Mouse (Mus musculus): ENCODE data around the gene Cyp26a1. TPM values are rescaled to one million over a fixed set of nuclear protein-coding genes. Genes with fewer than 3 reads are reported as not detected.

The Cyp26a1 gene
- 1.0 and 1.4 TPM in 2 replicates for polyA plus RNA-seq (2012; rRNA removed)

- no peak for DNase-seq (ENCODE audit: low read depth)
Measured at GRCm38 (mm10) chr19:37697651-37698272, at the start of gene Cyp26a1. Cyp26a1 (plus strand) TSS chr19:37697798.

- DNase-seq (ENCODE audit: low read depth), result no peak
Measured at GRCm38 (mm10) chr19:37647994-37648393, 49.6 kb upstream of the Cyp26a1 start.

- DNase-seq (ENCODE audit: low read depth), result no peak
Measured at GRCm38 (mm10) chr19:37650526-37650925, 47.1 kb upstream of the Cyp26a1 start.

GRCm38 (mm10) chr19:37654012-37654411, 43.6 kb upstream of the Cyp26a1 start:
- no peak for DNase-seq (ENCODE audit: low read depth)

GRCm38 (mm10) chr19:37656441-37656840, 41.2 kb upstream of the Cyp26a1 start:
- DNase-seq (ENCODE audit: low read depth), result no peak

GRCm38 (mm10) chr19:37665256-37665655, 32.3 kb upstream of the Cyp26a1 start:
- DNase-seq (ENCODE audit: low read depth), result no peak

GRCm38 (mm10) chr19:37667855-37668594, 29.6 kb upstream of the Cyp26a1 start:
- DNase-seq (ENCODE audit: low read depth), result no peak

GRCm38 (mm10) chr19:37668657-37669056, 28.9 kb upstream of the Cyp26a1 start:
- DNase-seq (ENCODE audit: low read depth), result no peak

- DNase-seq (ENCODE audit: low read depth), result no peak
Measured at GRCm38 (mm10) chr19:37669486-37669885, 28.1 kb upstream of the Cyp26a1 start.

- DNase-seq (ENCODE audit: low read depth), result no peak
Measured at GRCm38 (mm10) chr19:37673393-37673792, 24.2 kb upstream of the Cyp26a1 start.

GRCm38 (mm10) chr19:37685281-37685680, 12.3 kb upstream of the Cyp26a1 start, which contains the start of gene Cyp26c1:
Cyp26c1 (plus strand) TSS chr19:37685581.
- no peak for DNase-seq (ENCODE audit: low read depth)

- no peak for DNase-seq (ENCODE audit: low read depth)
Measured at GRCm38 (mm10) chr19:37686347-37686746, 11.3 kb upstream of the Cyp26a1 start.

- DNase-seq (ENCODE audit: low read depth), result no peak
Measured at GRCm38 (mm10) chr19:37686941-37687850, 10.4 kb upstream of the Cyp26a1 start.

- DNase-seq (ENCODE audit: low read depth), result no peak
Measured at GRCm38 (mm10) chr19:37689478-37689877, 8.1 kb upstream of the Cyp26a1 start.

- no peak for DNase-seq (ENCODE audit: low read depth)
Measured at GRCm38 (mm10) chr19:37690716-37691115, 6.9 kb upstream of the Cyp26a1 start.

GRCm38 (mm10) chr19:37692879-37693278, 4.7 kb upstream of the Cyp26a1 start:
- DNase-seq (ENCODE audit: low read depth), result no peak

- DNase-seq (ENCODE audit: low read depth), result no peak
Measured at GRCm38 (mm10) chr19:37695146-37695545, 2.5 kb upstream of the Cyp26a1 start.

GRCm38 (mm10) chr19:37695762-37696602, 1.6 kb upstream of the Cyp26a1 start:
- no peak for DNase-seq (ENCODE audit: low read depth)

GRCm38 (mm10) chr19:37696603-37697334, 829 bp upstream of the Cyp26a1 start:
- DNase-seq (ENCODE audit: low read depth), result no peak

- DNase-seq (ENCODE audit: low read depth), result no peak
Measured at GRCm38 (mm10) chr19:37697335-37697636, 312 bp upstream of the Cyp26a1 start.

All from gonadal fat pad, adult 2 months (tissue).